Mouse (Mus musculus) C2C12 (cell line): ENCODE results near the gene 1700029I15Rik. TPM values are rescaled to one million over a fixed set of nuclear protein-coding genes. Genes with fewer than 3 reads are reported as not detected.

Experiments used
- H3K27me3 ChIP-seq: one replicate; pipeline ENCODE4 v1.6.1; 2011; ENCODE audit not compliant: control insufficient read depth, insufficient read depth, insufficient read length
- H3K36me3 ChIP-seq: one replicate; pipeline ENCODE4 v1.6.1; 2011; ENCODE audit not compliant: control insufficient read depth, insufficient read depth
- H3K4me3 ChIP-seq: one replicate; pipeline ENCODE4 v1.5.1; 2011; ENCODE audit warnings: mild to moderate bottlenecking, control low read depth; ENCODE audit not compliant: poor library complexity, insufficient read depth, severe bottlenecking
- H3K79me2 ChIP-seq: one replicate; pipeline ENCODE4 v1.6.1; 2011; ENCODE audit not compliant: control insufficient read depth, insufficient read depth
- H3K79me3 ChIP-seq: one replicate; pipeline ENCODE4 v1.6.1; 2011; ENCODE audit warnings: low read depth, control low read depth
- H3ac ChIP-seq: one replicate; pipeline ENCODE3; 2011; ENCODE audit warnings: low read depth; ENCODE audit not compliant: control insufficient read depth, insufficient read length
- CEBPB ChIP-seq: IDR thresholded peaks from one replicate; pipeline ENCODE4 v1.6.1; 2011; ENCODE audit warnings: low read depth, mild to moderate bottlenecking, control low read depth, moderate library complexity
- CTCF ChIP-seq: IDR thresholded peaks from one replicate; pipeline ENCODE4 v1.5.1; 2011; ENCODE audit not compliant: control insufficient read depth, insufficient read depth, insufficient read length
- FOSL1 ChIP-seq: IDR thresholded peaks from one replicate; pipeline ENCODE4 v1.8.0; 2011; ENCODE audit warnings: mild to moderate bottlenecking, low read length; ENCODE audit not compliant: poor library complexity, insufficient read depth, severe bottlenecking
- MAX ChIP-seq: IDR thresholded peaks from one replicate; pipeline ENCODE4 v1.6.1; 2011; ENCODE audit warnings: mild to moderate bottlenecking, control low read depth
- MYOD1 ChIP-seq: IDR thresholded peaks from one replicate; pipeline ENCODE4 v1.6.1; 2011; ENCODE audit warnings: low read depth; ENCODE audit not compliant: control insufficient read depth, insufficient read length
- MYOG ChIP-seq: IDR thresholded peaks from one replicate; pipeline ENCODE4 v1.6.1; 2011; ENCODE audit not compliant: control insufficient read depth, insufficient read length; ENCODE audit errors: extremely low read depth
- USF1 ChIP-seq: IDR thresholded peaks from one replicate; pipeline ENCODE4 v1.6.1; 2011; ENCODE audit warnings: low read depth, mild to moderate bottlenecking, control low read depth, moderate library complexity
- polyA plus RNA-seq: library from polyadenylated mRNA; unstranded; fragments of >200 nt; fragmentation: generic; extraction: Trizol; gene quantifications from one replicate; pipeline ENCODE4 v1.2.1, GENCODE M21; 2012; ENCODE audit warnings: missing spikeins

Gene 1700029I15Rik
- polyA plus RNA-seq, 1 experiment = 0.73 TPM

DNA sequence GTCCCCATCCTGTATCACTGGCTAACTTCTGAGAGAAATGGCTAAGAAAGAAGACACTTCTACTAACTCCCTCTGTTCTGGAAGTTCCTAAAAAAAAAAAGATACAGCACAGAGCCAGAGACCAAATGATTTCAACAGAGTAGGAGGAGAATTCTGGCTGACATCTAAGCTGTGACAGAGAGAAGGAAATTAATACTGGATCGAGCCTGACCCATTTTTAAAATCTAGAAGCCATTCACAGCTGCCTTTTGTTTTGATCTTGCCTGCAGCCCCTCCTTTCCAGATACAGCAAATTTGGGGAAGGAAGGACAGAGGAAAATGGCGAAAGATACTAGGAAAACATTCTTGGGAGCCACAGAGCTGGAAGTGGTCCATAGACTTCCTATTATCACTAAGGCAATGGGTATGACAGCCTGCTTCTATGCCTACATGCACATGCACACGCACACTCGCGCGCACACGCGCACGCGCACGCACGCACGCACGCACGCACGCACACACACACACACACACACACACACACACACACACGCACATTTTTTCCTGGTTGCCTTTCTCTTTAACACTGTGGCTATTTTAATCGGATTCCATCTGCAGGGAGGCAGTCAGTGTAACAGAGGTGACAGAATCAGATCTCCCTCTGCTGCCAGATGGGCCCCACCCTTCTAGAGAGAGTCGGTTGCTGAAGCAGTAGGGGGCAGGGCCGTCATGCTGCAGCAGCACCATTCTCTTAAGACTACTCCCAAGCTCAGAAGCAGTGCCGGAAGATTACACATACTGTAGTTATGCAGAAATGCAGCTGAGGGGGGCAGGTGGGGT, 48.6 kb downstream of the 1700029I15Rik start:
- H3K79me2 ChIP-seq = no peaks in the 10 kb centered on the region
- H3K27me3 ChIP-seq = no peaks in the 10 kb centered on the region
- no peaks in the 10 kb centered on the region for H3K36me3 ChIP-seq
- TF ChIP-seq CEBPB (no peak), FOSL1 (no peak), MYOG (no peak), CTCF (no peak), MAX (no peak), USF1 (no peak), MYOD1 (no peak)
- no peaks in the 10 kb centered on the region for H3K79me3 ChIP-seq
- no peak overlapping the region for H3K4me3 ChIP-seq
- H3ac ChIP-seq = no peak overlapping the region

DNA sequence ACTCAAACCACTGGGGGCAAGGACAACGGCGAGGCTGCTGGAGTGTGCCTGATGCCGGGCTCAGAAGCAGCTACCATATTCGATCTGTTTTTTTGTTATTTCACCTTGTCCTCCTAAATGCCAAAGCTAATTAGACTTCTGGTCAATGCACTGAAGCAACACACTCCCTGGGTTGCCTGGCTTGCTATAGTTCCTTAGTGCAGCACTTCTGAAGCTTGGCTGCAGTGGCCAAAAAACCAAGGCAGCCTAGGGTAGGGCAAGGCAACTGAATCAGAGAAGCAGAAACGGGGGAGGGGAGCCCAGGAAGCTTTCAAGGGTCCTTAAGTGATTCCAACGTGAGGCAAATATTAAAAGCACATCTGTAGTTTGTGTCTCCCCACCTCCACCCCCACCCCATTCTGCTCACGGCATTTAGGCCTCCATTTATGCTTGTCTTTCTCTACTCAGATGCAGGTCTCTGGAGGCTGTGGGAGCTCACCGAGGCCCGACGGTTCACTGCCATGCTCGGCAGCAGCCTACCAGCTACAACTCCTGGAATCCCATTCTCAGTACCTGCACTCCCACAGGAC, 49.4 kb downstream of the 1700029I15Rik start:
- H3K4me3 ChIP-seq = no peak overlapping the region
- H3K79me3 ChIP-seq = no peaks in the 10 kb centered on the region
- no peak overlapping the region for H3ac ChIP-seq
- no peaks in the 10 kb centered on the region for H3K27me3 ChIP-seq
- H3K79me2 ChIP-seq = no peaks in the 10 kb centered on the region
- TF ChIP-seq MYOG (no peak), MAX (no peak), USF1 (no peak), MYOD1 (no peak), CTCF (no peak), CEBPB (no peak), FOSL1 (no peak)
- no peaks in the 10 kb centered on the region for H3K36me3 ChIP-seq

DNA sequence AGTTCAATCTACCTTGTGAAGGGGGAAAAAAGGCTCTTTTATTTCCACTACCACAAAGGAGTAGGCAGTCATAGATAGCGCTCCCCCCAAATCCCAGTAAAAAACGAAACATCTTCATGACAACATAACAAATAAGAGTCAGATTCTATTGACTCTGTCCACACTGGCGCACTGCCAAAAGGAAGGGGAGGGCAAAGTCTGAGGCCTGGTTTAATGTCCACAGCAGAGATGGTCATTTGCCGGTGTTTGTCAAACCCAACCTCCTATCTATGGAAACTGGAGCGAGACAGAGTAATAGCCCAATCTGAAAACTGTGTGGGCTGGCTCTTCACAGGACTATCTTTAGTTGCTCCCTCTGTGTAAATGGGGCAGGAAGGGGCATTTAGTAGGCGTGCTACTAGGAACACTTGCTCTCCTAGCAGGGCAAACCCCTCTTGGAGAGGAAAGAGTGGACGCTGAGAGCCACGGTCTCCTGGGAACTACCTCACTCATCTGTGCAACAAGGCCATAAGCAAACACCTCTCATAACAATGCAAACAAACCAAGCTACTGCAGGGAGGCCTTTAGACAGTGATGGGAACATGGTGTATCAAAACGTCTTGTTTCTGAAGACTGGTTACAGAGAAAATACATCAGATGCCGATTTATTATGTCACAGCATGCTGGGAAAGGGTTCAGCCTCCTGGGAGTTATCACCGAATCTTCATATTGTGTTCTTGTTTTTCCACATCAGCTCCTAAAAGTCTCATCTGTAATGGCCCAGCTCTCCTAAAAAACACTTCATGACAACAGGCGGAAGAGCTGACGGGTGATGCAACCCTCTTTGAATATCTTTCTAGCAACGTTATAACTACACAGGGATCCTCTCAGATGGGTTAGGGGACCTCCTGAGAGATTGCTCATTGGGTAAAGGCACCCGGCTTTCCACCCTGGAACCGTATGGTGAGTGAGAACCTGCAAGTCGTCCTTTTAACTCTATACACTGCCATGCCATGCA, 50.3 kb downstream of the 1700029I15Rik start:
- H3K4me3 ChIP-seq = peak overlapping the region; percentile 75
- TF ChIP-seq CEBPB = no peak
- TF ChIP-seq FOSL1 = no peak
- TF ChIP-seq MAX = no peak
- no peak for TF ChIP-seq MYOG
- TF ChIP-seq USF1 = no peak
- no peak for TF ChIP-seq CTCF
- TF ChIP-seq MYOD1 = no peak
- no peaks in the 10 kb centered on the region for H3K27me3 ChIP-seq
- no peaks in the 10 kb centered on the region for H3K79me2 ChIP-seq
- H3ac ChIP-seq = no peak overlapping the region
- no peaks in the 10 kb centered on the region for H3K79me3 ChIP-seq
- no peaks in the 10 kb centered on the region for H3K36me3 ChIP-seq

DNA sequence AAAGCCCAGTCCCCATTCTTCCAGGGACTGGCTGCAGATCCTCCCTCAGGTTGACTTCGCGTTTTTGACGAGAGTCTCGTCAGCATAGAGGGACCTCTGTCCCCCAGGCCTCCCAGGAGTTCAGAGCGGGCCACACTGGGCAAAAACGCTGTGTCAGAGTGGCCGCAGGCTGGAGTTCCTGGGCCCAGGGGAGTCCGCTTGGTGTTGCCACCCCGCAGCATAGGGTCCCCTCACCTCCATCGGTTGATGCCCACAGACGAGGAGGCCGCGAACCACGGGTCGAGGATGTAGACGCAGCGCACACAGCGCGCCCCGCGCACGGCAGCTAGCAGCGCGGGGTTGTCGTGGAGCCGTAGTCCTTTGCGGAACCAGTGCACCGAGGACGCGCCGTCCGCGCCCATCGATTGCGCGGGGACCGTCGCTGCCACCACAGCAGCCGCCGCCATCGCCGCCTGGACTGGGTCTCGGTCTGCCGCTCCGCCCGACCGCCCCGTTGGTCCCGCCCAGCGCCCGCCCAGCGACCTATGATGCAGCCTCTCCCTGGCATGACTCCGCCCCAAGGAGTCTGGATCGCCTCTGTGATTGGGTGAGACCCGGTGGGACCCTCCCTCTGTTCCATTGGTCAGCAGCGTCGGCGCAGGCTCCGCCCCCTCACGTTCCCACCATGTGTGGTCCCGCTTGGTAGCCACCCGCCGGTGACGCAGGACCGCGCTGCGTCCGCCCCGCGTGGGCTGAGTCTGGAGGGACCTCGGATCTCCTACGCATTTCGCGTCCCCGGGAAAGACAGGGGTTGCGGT, 51.4 kb downstream of the 1700029I15Rik start, which contains the start of gene Cry2:
TSS of gene Cry2 (minus strand) at position 466 of the 797 bp plus-strand sequence.
- H3K79me3 ChIP-seq = no peaks in the 10 kb centered on the region
- H3K36me3 ChIP-seq = no peaks in the 10 kb centered on the region
- TF ChIP-seq MAX (peak; percentile 98), CTCF (no peak)
- no peaks in the 10 kb centered on the region for H3K79me2 ChIP-seq
- peak within 1 kb of the TSS; percentile 75 for H3K4me3 ChIP-seq
- H3K27me3 ChIP-seq = no peaks in the 10 kb centered on the region
- H3ac ChIP-seq = peak within 1 kb of the TSS; percentile 97

DNA sequence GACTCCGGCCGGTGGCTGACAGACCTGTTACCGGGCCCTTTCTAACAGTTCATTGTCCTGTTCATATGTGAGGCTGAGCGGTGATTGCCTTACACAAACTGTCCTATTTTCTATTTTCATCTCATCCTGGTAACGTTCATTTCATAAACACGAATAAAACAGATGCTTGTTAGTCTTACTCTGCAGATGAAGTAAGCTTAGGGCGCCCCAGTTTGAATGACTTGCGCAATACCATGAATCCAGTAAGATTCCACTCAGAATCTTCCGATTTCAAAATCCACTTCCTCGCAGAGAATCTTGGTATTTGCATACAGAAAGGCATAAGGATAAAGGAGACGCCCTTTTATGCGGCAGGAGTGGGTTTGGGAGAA, 52.0 kb downstream of the 1700029I15Rik start:
- Histone ChIP-seq H3ac (peak overlapping the region; percentile 21), H3K27me3 (no peaks in the 10 kb centered on the region), H3K79me2 (no peaks in the 10 kb centered on the region), H3K4me3 (no peak overlapping the region), H3K79me3 (no peaks in the 10 kb centered on the region), H3K36me3 (no peaks in the 10 kb centered on the region)
- TF ChIP-seq MAX (no peak), CEBPB (peak; percentile 84)
